Mouse (Mus musculus): ENCODE data around the gene Retreg1. TPM values are rescaled to one million over a fixed set of nuclear protein-coding genes. Genes with fewer than 3 reads are reported as not detected.

Retreg1 gene
- total RNA-seq, 2 experiments from 2014 or later: 7.8 to 20.0 TPM

GRCm38 (mm10) chr15:25826531-25826961 is 16.4 kb upstream of the Retreg1 start:
- no peak for ATAC-seq (replicated peaks; ENCODE audit: low FRiP score, poor library complexity, severe bottlenecking)

- ATAC-seq (replicated peaks; ENCODE audit: low FRiP score, poor library complexity, severe bottlenecking): no peak
These were observed 14.5 kb upstream of the Retreg1 start for GRCm38 (mm10) chr15:25828464-25828863.

GRCm38 (mm10) chr15:25830426-25830825 is 12.6 kb upstream of the Retreg1 start:
- no peak for ATAC-seq (replicated peaks; ENCODE audit: low FRiP score, poor library complexity, severe bottlenecking)

DNA sequence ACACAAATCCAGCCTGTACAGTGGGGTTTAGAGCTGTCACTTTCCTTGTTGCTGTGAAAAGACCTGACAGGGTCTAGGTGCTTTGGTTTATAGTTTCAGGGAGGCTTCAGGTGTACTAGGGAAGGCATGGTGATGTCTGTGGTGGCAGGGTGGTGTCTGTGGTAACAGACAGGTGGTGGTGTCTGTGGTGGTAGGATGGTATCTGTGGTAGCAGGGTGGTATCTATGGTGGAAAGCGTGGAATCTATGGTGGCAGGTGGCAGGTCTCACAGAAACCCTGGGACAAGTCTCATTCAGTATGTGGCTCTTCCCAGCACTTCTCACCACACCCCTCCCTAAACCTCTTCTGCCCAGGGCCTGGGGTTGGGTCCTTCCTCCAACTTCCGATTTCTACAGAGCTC is 8.7 kb upstream of the Retreg1 start:
- no peak for ATAC-seq (replicated peaks; ENCODE audit: low FRiP score, poor library complexity, severe bottlenecking)

GRCm38 (mm10) chr15:25834920-25835674 is 7.9 kb upstream of the Retreg1 start:
- ATAC-seq (replicated peaks; ENCODE audit: low FRiP score, poor library complexity, severe bottlenecking): no peak

GRCm38 (mm10) chr15:25842462-25843085 is 406 bp upstream of the Retreg1 start:
- ATAC-seq (replicated peaks; ENCODE audit: low FRiP score, poor library complexity, severe bottlenecking): no peak

- ATAC-seq (replicated peaks; ENCODE audit: low FRiP score, poor library complexity, severe bottlenecking): no peak
These were observed 1.1 kb downstream of the Retreg1 start for GRCm38 (mm10) chr15:25844013-25844570.

DNA sequence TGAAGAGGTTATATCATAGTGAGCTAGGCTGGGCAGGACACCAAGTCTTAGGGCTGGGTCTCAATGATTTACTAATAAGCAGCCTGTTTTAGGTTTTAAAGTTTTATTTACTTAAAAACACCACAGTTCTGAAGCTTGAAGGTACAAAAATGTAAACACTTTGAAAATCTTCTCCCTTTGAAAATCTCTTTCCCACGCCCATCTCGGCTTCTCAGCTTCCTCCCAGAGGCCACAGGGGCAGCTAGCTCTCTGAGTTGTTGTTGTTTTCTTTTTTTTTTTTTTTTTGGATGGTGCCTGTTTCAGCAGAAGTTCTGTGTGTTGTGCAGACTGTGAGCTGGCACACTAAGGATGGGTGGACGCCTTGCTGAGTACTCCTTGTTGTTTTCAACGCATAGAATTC is 1.8 kb downstream of the Retreg1 start:
- no peak for ATAC-seq (replicated peaks; ENCODE audit: low FRiP score, poor library complexity, severe bottlenecking)

DNA sequence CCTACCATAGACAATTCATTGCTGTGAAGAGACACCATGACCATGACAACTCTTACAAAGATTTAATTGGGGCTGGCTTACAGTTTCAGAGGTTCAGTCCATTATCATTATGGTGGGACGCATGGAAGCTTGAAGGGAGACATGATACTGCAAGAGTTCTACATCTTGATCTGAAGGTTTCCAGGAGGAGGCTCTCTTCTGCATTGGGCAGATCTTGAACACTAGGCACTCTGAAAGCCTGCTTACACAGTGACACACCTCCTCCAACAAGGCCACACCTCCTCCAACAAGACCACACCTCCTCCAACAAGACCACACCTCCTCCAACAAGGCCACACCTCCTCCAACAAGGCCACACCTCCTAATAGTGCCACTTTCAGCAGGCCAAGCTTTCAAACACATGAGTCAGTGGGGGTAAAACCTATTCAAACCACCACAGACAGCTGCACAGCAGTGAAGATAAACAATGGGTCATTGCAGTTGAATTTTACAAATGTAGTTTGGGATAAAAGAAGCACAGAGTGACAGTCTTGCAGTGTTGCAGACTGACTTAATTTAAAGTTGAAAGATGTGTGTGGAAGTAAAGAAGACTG is 4.7 kb downstream of the Retreg1 start:
- ATAC-seq (replicated peaks; ENCODE audit: low FRiP score, poor library complexity, severe bottlenecking): no peak

- no peak for ATAC-seq (replicated peaks; ENCODE audit: low FRiP score, poor library complexity, severe bottlenecking)
These were observed 7.6 kb downstream of the Retreg1 start for GRCm38 (mm10) chr15:25850552-25850951.

GRCm38 (mm10) chr15:25854270-25854904 is 11.4 kb downstream of the Retreg1 start:
- no peak for ATAC-seq (replicated peaks; ENCODE audit: low FRiP score, poor library complexity, severe bottlenecking)

- ATAC-seq (replicated peaks; ENCODE audit: low FRiP score, poor library complexity, severe bottlenecking): no peak
These were observed 15.7 kb downstream of the Retreg1 start for GRCm38 (mm10) chr15:25858611-25859058.

DNA sequence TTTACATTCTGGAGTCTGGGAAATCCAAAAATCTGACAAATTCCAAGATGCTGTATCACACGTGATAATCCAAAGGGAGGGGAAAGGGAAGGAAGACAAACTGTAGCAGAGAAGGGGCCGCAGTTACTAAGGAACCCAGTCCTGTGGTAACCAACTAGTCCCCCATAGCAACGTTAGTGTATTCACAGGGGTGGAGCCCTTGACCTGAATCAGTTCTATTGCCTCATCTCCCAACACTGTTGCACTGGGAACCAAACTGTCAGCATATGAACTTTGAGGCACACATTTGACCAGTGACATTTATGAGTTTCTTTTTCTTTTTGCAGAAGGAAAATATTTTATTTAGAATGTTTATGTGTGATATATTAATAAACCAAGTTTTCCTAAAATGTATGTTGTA is 16.5 kb downstream of the Retreg1 start:
- ATAC-seq (replicated peaks; ENCODE audit: low FRiP score, poor library complexity, severe bottlenecking): no peak

DNA sequence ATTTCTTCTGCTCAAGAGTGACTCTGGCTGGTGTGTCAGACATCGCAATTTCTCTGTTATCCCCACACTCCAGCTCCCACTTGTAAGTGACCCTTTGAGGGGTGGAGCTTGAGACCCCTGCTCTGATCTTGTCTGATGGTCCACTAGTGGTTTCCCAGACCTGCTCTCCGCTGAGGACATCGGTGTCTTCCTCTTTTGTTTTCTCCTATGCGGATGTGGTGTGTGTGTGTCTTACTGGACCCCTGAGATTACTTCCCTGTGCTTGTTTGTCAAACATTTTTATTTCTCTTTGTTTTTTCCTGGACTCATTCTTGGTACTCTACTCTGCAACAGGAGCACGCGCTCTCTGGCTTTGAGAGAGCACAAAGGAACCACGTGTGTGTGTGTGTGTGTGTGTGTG is 18.9 kb downstream of the Retreg1 start:
- ATAC-seq (replicated peaks; ENCODE audit: low FRiP score, poor library complexity, severe bottlenecking): no peak

GRCm38 (mm10) chr15:25865605-25866004 is 22.6 kb downstream of the Retreg1 start:
- no peak for ATAC-seq (replicated peaks; ENCODE audit: low FRiP score, poor library complexity, severe bottlenecking)

DNA sequence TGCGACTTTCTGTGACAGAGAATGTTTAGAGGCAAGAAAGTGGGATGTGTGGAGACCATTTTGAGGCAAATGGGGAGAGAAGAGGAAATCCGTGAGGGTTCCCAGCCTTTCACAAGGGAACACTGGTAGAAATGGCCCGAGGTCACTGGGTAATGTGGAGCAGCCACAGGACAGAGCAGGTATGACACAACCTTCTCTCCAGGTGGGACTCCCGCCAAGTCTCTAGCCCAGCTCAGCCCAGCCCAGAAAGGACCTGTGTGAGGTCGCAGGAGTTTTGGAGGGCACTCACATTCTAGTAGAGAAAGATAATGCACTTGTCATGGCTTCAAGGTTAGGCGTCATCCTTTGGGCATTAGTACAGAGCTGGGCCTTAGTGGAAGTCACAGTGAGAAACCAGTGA is 23.1 kb downstream of the Retreg1 start:
- no peak for ATAC-seq (replicated peaks; ENCODE audit: low FRiP score, poor library complexity, severe bottlenecking)

DNA sequence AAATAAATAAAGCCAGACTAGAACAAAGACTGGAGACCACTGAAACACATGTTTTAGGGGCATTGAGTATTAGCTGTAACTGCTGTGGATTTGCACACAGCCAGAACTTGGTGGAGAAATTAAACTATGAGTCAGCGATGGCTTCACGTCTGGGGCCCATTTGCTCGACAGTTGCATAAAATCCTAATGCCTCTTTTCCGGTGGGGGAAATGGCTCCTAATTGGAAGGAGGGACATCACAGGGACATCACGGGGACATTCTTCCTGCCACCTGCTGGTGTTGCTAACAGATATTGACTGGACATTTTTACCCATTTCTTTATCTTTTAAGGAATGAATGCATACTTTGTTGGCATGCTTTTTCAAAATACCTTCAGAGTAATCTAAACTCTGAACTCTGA is 26.1 kb downstream of the Retreg1 start:
- ATAC-seq (replicated peaks; ENCODE audit: low FRiP score, poor library complexity, severe bottlenecking): no peak

DNA sequence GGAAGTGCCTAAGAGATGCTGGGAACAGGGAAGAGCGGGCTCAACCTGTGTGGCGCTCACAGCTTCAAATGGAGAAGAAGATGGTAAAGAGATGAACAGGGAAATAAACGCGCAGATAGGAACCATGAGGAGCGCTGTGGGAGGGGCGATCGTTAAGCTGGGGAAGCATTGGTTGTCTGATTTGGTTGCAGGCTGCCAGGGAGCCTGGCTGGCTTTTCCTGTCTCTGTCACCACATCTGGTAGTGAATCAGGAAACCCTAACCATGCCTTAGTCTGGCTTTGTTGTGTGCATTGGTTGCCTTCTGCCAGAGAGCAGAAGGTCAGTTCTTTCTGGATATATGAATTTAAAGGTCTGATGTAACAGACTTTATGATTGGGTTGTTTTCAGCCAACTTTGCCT is 28.5 kb downstream of the Retreg1 start:
- no peak for ATAC-seq (replicated peaks; ENCODE audit: low FRiP score, poor library complexity, severe bottlenecking)

- ATAC-seq (replicated peaks; ENCODE audit: low FRiP score, poor library complexity, severe bottlenecking): no peak
These were observed 29.1 kb downstream of the Retreg1 start for GRCm38 (mm10) chr15:25872118-25872517.

DNA sequence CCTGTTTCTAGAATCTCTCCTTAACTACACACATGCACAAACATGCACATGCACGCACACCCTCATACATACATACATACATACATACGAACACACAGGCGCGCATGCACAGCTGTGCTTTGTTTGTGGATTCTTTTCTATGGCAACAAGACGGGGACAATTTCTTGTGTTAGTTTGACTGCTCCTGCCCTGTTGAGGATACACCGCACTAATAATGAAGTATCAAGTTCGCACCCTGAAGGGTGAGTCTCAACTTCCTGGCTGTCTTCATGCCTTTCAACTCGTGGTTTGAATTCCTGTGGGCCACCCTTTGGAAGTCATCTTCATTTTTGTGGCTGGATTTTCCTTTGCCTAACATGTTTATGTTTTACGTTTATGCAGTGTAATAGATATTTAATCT is 29.7 kb downstream of the Retreg1 start:
- no peak for ATAC-seq (replicated peaks; ENCODE audit: low FRiP score, poor library complexity, severe bottlenecking)
